Mouse (Mus musculus): Measurements from ENCODE around the gene Hmcn1.

DNA sequence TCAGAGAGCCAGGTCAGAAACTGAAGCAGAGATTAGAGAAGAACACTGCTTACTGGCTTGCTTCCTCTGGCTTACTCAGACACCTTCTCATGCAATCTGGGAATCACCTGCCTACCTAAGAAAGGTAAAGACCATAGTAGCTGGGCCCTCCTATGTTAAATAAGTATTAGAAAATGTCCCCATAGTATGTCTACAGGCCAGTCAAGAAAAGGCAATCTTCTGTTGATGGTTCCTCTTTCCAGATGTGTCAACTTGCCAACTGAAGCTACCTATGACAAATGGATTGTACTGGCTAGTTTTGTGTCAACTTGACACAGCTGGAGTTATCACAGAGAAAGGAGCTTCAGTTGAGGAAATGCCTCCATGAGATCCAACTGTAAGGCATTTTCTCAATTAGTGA is 40.1 kb upstream of the Hmcn1 start:
- TF ChIP-seq CTCF (IDR thresholded peaks at IDR 0.05; ENCODE audit: borderline replicate concordance, insufficient read depth, low read depth, low read length) = no peak
- TF ChIP-seq POLR2A (IDR thresholded peaks at IDR 0.05; ENCODE audit: borderline replicate concordance, insufficient read depth, low read length) = no peak
